Mouse (Mus musculus): ENCODE results near the gene Gbf1.
"Not testable (repeated sequence)": the region's sequence is repeated elsewhere in the genome, so short reads cannot be mapped to it uniquely, and the experiment has no call there.

The Gbf1 gene

GRCm38 (mm10) chr19:46136639-46137580 is 15.4 kb upstream of the Gbf1 start:
- in situ Hi-C loops (cut with MboI; ENCODE audit: unreplicated experiment in 2 of 2): loop anchor here (5.0 to 10.0 kb wide), 4 partner anchors 110 to 308 kb away; no protein-coding TSS in a partner anchor

- in situ Hi-C loops (cut with MboI; ENCODE audit: unreplicated experiment in 2 of 2): no loop called here
Measured at GRCm38 (mm10) chr19:46140324-46140723, 12.0 kb upstream of the Gbf1 start.

- in situ Hi-C loops (cut with MboI; ENCODE audit: unreplicated experiment in 2 of 2): no loop called here
Measured at GRCm38 (mm10) chr19:46141091-46141490, 11.2 kb upstream of the Gbf1 start.

- in situ Hi-C loops (cut with MboI; ENCODE audit: unreplicated experiment in 2 of 2): no loop called here
Measured at GRCm38 (mm10) chr19:46147511-46148371, 4.6 kb upstream of the Gbf1 start, which contains the start of gene Pitx3. TSS of gene Pitx3 (minus strand) at chr19:46148326.

- in situ Hi-C loops (cut with MboI; ENCODE audit: unreplicated experiment in 2 of 2): no loop called here
Measured at GRCm38 (mm10) chr19:46148372-46148760, 3.9 kb upstream of the Gbf1 start.

GRCm38 (mm10) chr19:46149091-46149490 is 3.2 kb upstream of the Gbf1 start:
- in situ Hi-C loops (cut with MboI; ENCODE audit: unreplicated experiment in 2 of 2): no loop called here

- in situ Hi-C loops (cut with MboI; ENCODE audit: unreplicated experiment in 2 of 2): no loop called here
Measured at GRCm38 (mm10) chr19:46165950-46166349, 13.6 kb downstream of the Gbf1 start.

- in situ Hi-C loops (cut with MboI; ENCODE audit: unreplicated experiment in 2 of 2): not testable (repeated sequence)
Measured at GRCm38 (mm10) chr19:46167169-46167568, 14.9 kb downstream of the Gbf1 start.

- in situ Hi-C loops (cut with MboI; ENCODE audit: unreplicated experiment in 2 of 2): no loop called here
Measured at GRCm38 (mm10) chr19:46169396-46169795, 17.1 kb downstream of the Gbf1 start.

- in situ Hi-C loops (cut with MboI; ENCODE audit: unreplicated experiment in 2 of 2): no loop called here
Measured at GRCm38 (mm10) chr19:46169913-46170312, 17.6 kb downstream of the Gbf1 start.

GRCm38 (mm10) chr19:46172541-46172940 is 20.2 kb downstream of the Gbf1 start:
- in situ Hi-C loops (cut with MboI; ENCODE audit: unreplicated experiment in 2 of 2): no loop called here

GRCm38 (mm10) chr19:46175173-46175572 is 22.9 kb downstream of the Gbf1 start:
- in situ Hi-C loops (cut with MboI; ENCODE audit: unreplicated experiment in 2 of 2): no loop called here

- in situ Hi-C loops (cut with MboI; ENCODE audit: unreplicated experiment in 2 of 2): no loop called here
Measured at GRCm38 (mm10) chr19:46177046-46177445, 24.7 kb downstream of the Gbf1 start.

GRCm38 (mm10) chr19:46180274-46180673 is 28.0 kb downstream of the Gbf1 start:
- in situ Hi-C loops (cut with MboI; ENCODE audit: unreplicated experiment in 2 of 2): no loop called here

- in situ Hi-C loops (cut with MboI; ENCODE audit: unreplicated experiment in 2 of 2): no loop called here
Measured at GRCm38 (mm10) chr19:46182241-46182640, 29.9 kb downstream of the Gbf1 start.

GRCm38 (mm10) chr19:46186611-46187010 is 34.3 kb downstream of the Gbf1 start:
- in situ Hi-C loops (cut with MboI; ENCODE audit: unreplicated experiment in 2 of 2): no loop called here

- in situ Hi-C loops (cut with MboI; ENCODE audit: unreplicated experiment in 2 of 2): no loop called here
Measured at GRCm38 (mm10) chr19:46187203-46187602, 34.9 kb downstream of the Gbf1 start.

- in situ Hi-C loops (cut with MboI; ENCODE audit: unreplicated experiment in 2 of 2): no loop called here
Measured at GRCm38 (mm10) chr19:46198293-46198692, 46.0 kb downstream of the Gbf1 start.

GRCm38 (mm10) chr19:46198891-46199290 is 46.6 kb downstream of the Gbf1 start:
- in situ Hi-C loops (cut with MboI; ENCODE audit: unreplicated experiment in 2 of 2): no loop called here

GRCm38 (mm10) chr19:46204166-46204565 is 51.9 kb downstream of the Gbf1 start:
- in situ Hi-C loops (cut with MboI; ENCODE audit: unreplicated experiment in 2 of 2): loop anchor here in 1 of 2 experiments (5.0 kb wide), 1 partner anchor 33 kb away; no protein-coding TSS in a partner anchor

- in situ Hi-C loops (cut with MboI; ENCODE audit: unreplicated experiment in 2 of 2): no loop called here
Measured at GRCm38 (mm10) chr19:46205680-46206079, 53.4 kb downstream of the Gbf1 start.

Data from v-Abl transformed pro-B cells (cell line).